Mouse (Mus musculus) layer of hippocampus, adult 2 months (tissue): ENCODE measurements around the gene Nrip1. TPM values are rescaled to one million over a fixed set of nuclear protein-coding genes. Genes with fewer than 3 reads are reported as not detected.
A peak's percentile ranks its signal among the peaks of the same experiment; 100 is the strongest.

ENCODE experiments used
- DNase-seq, 2 experiments: peaks; one replicate each; pipeline ENCODE4 v3.0.0; 2022; ENCODE audit warnings: low spot score in 2 of 2
- H3K27ac ChIP-seq: fragments of 200-600 bp; 2 replicates; pipeline ENCODE4 v1.8.1; 2022
- H3K4me3 ChIP-seq: fragments of 200-600 bp; 2 replicates; pipeline ENCODE4 v1.8.1; 2022; ENCODE audit warnings: mild to moderate bottlenecking
- CTCF ChIP-seq: fragments of 200-600 bp; conservative IDR thresholded peaks from 2 replicates; pipeline ENCODE4 v1.8.1; 2022; ENCODE audit warnings: antibody characterized with exemption, mild to moderate bottlenecking, moderate library complexity
- long read RNA-seq, 2 experiments: library from polyadenylated mRNA; stranded (forward); transcript quantifications; one replicate each; pipeline ENCODE4 v2.0.0; 2021; ENCODE audit warnings: borderline mapping rate in 2 of 2
- total RNA-seq, 2 experiments: library from RNA; stranded (reverse); gene quantifications; 2 replicates each; pipeline ENCODE4 v1.2.3; 2021

The Nrip1 gene
- 10 to 100 TPM; 56.1 to 60.0 TPM for total RNA-seq
- long read RNA-seq, experiment 1, full-length matches to known transcripts: 8 of 16 reads
- long read RNA-seq, experiment 1, partial matches to known transcripts: 0 of 16 reads
- long read RNA-seq, experiment 1, other reads (novel, unspliced or antisense): 8 of 16 reads
- long read RNA-seq, experiment 2, full-length matches to known transcripts: 7 of 12 reads
- long read RNA-seq, experiment 2, partial matches to known transcripts: 0 of 12 reads
- long read RNA-seq, experiment 2, other reads (novel, unspliced or antisense): 5 of 12 reads

DNA sequence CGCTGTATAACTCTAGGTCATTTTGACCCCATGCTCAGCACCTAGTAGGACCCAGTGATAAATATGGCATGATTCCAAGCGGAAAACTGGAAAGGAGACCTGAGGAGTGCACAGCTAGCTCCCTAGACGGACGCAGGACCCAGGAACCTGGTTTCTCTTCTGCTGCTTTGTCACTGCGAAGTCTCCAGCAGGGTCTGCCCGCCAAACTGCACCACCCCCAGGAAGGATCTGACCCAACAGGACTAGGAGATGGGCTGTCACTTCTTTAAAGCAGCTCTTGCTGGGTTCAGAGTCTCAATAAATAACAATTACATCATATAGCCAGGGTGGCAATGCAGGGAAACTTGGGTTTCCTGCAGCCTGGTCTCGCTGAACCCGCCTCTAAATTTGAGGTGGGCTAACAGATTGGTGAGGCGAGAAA lies at the start of gene Nrip1:
Nrip1 (minus strand) TSS at position 157 of the 421 bp plus-strand sequence.
- DNase-seq: peak; percentile 32 to 39
- no peak for TF ChIP-seq CTCF
- Histone ChIP-seq H3K27ac (peak within 1 kb of the TSS; percentile 97), H3K4me3 (peak within 1 kb of the TSS; percentile 93)

- TF ChIP-seq CTCF: no peak
- DNase-seq: no peak
- Histone ChIP-seq H3K4me3 (no peak overlapping the region), H3K27ac (no peak overlapping the region)
Observed at GRCm38 (mm10) chr16:76422531-76422930, 48.9 kb upstream of the Nrip1 start.

GRCm38 (mm10) chr16:76419849-76420248 lies 46.2 kb upstream of the Nrip1 start:
- DNase-seq: no peak
- Histone ChIP-seq H3K4me3 (no peak overlapping the region), H3K27ac (no peak overlapping the region)
- no peak for TF ChIP-seq CTCF

DNA sequence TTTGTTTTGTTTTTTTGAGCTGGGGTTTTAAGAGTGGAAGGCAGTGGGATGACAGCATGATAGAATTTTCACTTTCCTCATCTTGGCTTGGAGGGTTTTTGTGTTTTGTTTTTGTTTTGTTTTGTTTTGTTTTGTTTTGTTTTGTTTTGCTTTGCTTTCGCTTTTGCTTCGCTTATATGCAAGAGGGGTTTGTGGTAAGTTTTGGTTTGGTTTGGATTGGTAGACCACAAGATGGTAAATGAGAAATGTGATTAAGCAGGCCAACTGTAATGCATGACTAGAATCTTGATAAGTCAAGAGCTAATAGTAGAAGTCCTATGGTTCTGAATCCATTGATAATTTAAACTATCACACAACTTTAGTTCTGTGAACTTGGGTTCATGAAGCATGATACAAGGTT lies 42.9 kb upstream of the Nrip1 start:
- no peak for DNase-seq
- TF ChIP-seq CTCF: no peak
- no peak overlapping the region for H3K4me3 ChIP-seq
- H3K27ac ChIP-seq: no peak overlapping the region

DNA sequence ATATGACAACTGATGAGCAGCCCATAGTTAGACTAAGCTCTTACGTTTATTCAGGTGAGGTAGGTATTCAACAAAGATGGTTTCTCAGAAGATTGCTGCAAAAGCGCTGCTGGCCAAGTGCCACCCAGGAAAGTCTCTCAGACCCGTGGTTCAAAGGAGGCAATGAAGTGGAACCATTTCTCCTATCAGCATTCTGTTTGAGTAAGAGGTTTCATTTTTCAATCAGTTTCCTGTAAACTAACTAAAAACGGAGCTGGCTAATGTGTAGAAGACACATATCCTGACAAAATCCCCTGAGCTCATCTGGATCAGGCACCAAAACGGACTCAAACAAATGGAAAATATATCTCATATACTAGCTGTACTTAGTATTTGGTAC lies 42.4 kb upstream of the Nrip1 start:
- TF ChIP-seq CTCF: no peak
- H3K4me3 ChIP-seq: no peak overlapping the region
- DNase-seq: no peak
- no peak overlapping the region for H3K27ac ChIP-seq

DNA sequence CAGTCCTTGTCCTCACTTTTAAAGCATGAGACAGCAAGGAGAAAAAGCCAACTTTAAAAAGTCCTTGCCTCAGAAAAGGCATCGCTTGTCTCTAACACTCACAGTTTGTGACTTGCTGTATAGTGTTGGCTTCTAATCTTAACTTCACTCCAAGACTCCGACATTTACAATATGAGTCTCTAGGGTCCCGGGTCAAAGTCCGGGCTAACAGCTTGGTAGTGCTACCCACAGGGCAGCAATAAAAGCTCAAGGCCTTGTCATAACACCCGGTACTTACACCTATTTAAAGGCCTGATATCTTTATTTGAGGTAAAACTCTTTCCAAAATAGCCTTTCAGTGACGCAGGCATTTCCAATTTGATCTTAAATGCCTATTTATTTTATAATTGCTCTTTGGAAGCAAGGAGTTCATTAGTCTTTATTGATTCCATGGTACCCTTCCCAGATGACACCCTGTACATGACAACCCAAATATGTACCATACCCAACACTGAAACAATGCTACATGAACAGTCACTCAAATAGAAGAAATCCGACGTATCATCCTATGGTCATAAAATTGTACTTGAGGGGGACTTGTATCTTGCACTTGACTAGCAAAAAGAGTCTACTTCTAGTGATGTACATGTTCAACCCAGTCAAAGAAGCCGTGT lies 41.9 kb upstream of the Nrip1 start:
- TF ChIP-seq CTCF: no peak
- no peak for DNase-seq
- H3K27ac ChIP-seq: no peak overlapping the region
- H3K4me3 ChIP-seq: no peak overlapping the region

DNA sequence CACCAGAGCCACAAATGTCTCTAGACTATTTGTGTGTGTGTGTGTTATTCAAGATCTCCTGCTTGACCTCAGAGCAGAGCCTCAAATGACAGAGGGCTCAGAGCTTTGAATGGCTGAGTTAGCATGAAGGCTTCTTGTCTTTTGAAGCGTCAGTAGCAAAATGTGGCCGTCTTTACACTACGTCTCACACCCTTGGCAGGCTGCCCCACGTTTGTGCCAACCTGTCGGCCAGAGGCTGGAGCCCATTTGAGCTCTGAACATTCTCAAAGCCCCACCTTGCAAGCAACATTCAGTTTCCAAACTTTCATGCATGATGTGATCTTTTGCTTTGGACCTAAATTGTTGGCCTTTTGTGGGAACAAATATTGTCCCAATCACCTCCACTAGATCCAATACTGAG lies 40.9 kb upstream of the Nrip1 start:
- no peak for DNase-seq
- no peak overlapping the region for H3K4me3 ChIP-seq
- H3K27ac ChIP-seq: no peak overlapping the region
- TF ChIP-seq CTCF: no peak

DNA sequence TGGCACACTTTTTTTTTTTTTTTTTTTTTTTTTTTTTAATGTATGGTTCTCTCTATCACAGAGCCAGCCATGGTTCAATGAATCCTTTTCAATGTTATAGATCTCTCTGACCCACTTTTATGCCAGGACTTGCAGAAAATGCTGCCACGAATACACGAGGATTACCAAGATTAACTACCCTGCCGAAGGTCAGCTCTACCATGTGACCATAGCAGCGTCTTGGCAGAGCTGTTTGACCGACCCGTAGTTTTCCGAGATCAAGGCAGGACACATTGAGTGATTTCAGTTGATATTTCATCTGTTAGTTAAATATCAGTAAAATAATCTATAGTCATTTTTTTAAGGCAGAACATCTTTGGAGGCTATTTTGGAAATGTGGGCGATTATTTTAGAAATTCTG lies 40.0 kb upstream of the Nrip1 start:
- Histone ChIP-seq H3K27ac (no peak overlapping the region), H3K4me3 (no peak overlapping the region)
- DNase-seq: no peak
- TF ChIP-seq CTCF: no peak

- TF ChIP-seq CTCF: no peak
- no peak overlapping the region for H3K27ac ChIP-seq
- no peak for DNase-seq
- H3K4me3 ChIP-seq: no peak overlapping the region
Observed at GRCm38 (mm10) chr16:76409355-76409722, 35.7 kb upstream of the Nrip1 start.

- DNase-seq: no peak
- Histone ChIP-seq H3K4me3 (no peak overlapping the region), H3K27ac (no peak overlapping the region)
- no peak for TF ChIP-seq CTCF
Observed at GRCm38 (mm10) chr16:76408696-76409354, 35.2 kb upstream of the Nrip1 start.

DNA sequence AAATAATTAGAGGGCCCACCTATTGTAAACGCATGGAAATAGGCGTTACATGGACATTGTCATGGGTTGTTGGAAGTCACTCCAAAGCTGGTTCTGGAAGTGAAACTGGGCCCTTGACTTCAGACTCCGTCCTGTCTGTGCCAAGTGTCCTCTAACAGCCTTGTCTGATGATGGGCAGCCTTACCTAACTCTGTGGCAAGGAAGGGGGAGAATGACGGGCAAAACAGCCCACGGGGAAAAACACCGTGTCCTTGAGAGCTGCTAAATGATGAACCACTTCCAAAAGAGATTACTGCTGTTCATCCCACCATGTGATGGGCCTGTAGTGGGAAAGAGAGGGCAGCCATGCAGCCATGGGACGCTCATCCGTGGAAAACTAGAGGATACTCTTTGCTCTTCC lies 34.6 kb upstream of the Nrip1 start:
- Histone ChIP-seq H3K4me3 (no peak overlapping the region), H3K27ac (no peak overlapping the region)
- no peak for DNase-seq
- TF ChIP-seq CTCF: no peak

DNA sequence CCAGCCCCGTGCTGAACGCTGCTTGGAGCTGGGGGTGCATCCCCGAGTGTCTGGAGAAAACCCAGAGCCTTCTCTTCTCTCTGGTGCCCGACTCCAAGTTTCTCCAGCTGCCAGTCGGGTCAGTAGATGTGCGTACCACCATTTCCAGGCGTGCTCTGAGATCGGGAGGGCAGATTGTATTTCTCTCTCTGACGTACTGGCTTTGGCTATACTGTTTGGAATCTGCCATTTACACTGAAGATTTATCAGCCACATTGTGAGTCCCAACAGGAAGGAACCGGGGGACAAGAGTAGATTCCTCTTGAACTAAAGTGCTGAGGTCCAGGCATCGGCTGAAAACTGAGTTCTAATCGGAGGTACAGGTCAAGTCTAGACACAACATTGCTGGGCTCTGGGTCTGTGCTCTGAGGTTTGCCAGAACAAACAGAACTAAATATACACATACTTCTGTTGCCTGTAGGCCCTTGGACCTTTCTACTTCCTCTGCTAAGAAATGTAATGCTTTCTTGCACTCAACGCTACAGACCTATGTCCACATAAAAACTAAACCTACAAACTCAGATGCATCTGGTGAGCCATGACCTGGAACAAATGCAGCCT lies 33.8 kb upstream of the Nrip1 start:
- no peak for TF ChIP-seq CTCF
- no peak for DNase-seq
- Histone ChIP-seq H3K4me3 (peak overlapping the region; percentile 19; the same call in 1 of the 2 replicates), H3K27ac (peak overlapping the region; percentile 37)

DNA sequence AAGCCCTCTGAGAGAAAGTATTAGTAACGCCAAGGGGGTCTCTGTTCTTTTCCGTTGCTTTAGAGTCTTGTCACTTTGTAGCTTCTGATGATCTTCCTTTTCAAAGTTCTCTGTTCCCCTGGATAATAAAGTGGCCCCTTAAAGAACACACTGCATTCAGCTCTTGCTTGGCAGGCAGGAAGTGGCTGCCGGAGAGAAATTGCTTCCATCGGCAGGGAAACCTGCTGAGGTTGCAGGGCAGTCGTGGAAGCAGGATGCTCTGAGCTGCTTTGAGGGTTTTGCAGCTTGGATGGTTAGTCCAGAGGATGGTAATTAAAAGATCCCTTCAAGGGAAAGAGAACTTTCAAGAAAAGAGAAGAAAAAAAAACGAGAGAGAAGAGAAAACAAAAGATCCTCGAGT lies 33.3 kb upstream of the Nrip1 start:
- DNase-seq: no peak
- peak overlapping the region; percentile 37 for H3K27ac ChIP-seq
- no peak for TF ChIP-seq CTCF
- H3K4me3 ChIP-seq: peak overlapping the region; percentile 19; the same call in 1 of the 2 replicates
